Mouse (Mus musculus): ENCODE results near the gene Bach2.

DNA sequence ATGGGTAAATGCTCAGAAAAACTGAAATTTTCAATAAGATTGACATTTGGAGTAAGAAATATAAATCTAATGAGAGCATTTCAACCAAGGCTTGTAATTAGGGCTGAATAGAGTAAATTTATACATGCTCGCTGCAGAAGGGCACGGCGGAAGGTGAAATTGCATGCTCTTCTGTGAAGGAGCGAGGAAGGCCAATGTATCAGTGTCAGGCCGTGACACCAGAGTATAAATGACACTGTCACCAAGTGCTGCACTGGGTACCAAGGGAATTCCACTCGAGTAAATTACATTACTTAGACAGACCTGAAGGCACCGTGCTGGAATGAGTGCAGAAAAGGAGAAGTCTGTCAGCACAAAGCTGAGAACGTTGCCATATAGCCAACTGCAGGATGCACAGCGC, 190.1 kb downstream of the Bach2 start:
- TF ChIP-seq CTCF (IDR thresholded peaks at IDR 0.05; ENCODE audit: extremely low read depth, insufficient read depth, insufficient read length, insufficient replicate concordance) (no peak), POLR2A (IDR thresholded peaks at IDR 0.05; ENCODE audit: low read depth, low read length) (no peak)

All from spleen, adult 2 months (tissue).